Mouse (Mus musculus) brain, adult 2 months (tissue): ENCODE measurements at regions not wholly inside any gene's neighbourhood (a gene's known extent, or its start where the extent isn't known, plus 50 kb on each side); places are given as distances from the start of the nearest gene placed in this dataset.

Experiments used
- DNase-seq: peaks from one replicate; pipeline ENCODE4 v3.0.0; 2011; ENCODE audit warnings: low read depth, low spot score

DNA sequence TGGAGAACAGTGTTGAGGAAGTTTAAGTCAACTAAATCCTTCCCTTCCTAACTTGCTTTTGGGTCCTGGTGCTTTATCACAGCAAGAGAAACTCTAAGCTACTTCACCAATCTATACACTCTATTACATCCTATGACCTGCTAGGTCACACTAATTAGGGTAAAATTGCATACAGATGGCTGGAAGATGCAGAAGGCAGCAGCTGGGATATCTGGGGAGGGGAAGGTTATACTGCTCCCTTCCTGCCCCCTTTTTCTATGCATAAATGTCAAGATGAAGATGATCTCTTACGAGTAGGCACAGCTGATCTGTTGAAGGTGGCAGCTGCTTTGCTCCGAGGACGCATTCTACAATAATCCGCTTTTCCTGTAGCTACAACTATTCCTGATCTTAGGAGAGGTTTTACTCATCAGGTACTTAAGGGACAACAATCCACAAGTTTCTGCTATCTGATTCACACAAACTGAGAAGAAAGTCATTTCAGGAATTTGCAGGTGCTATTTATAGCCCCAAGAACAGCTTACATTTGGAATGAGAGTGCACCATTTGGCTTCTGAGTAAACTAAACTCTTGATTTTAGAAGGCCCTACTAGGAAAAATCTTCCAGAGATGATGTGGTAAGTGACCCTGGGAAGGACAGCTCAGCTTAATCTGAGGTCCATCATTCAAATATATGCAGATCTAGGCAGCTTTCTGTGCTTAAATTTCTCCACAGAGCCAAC lies 146.3 kb upstream of the Krr1 start:
- peak; percentile 50 for DNase-seq

DNA sequence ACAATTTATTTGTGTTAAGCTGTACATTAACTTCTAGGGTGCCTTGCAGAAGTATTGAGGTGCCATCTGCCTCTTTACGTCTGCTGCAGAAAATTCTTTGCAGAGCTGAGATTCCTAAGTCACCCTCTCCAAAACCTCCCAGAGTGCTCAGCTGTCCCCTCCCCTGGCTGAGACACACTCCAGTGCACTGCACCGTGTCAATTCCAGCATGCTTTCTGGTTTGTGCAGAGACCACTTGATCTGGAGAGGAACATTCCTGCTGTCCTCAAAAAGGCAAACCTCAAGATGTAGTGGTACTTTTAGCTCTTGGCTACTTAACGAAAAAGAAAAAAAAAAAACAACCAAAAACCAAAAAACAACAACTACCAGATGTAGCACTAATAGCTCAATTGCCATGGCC lies 145.2 kb upstream of the Krr1 start:
- no peak for DNase-seq

DNA sequence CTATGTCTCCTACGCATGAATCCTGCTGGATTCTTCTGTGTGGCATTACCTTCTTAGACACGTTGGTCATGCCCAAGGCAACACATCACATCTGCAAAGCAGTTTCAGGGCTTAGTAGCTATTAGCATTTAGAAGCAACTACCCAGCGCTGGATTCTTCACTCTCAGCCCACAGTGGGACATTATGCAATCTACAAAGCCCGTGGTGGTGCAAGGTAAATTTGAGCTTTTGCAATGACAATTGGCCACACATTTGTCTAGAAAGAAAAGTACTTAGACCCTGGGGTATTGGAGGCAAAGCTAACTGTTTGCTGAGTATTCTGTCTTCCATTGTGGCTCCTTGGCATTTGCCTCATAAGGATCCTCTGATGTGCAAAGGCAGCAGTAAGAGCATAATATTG lies 144.5 kb upstream of the Krr1 start:
- DNase-seq: no peak

GRCm38 (mm10) chr10:111828610-111829009 lies 143.9 kb upstream of the Krr1 start:
- no peak for DNase-seq

GRCm38 (mm10) chr10:111829291-111829690 lies 143.2 kb upstream of the Krr1 start:
- DNase-seq: no peak

- no peak for DNase-seq
These were observed 141.4 kb upstream of the Krr1 start for GRCm38 (mm10) chr10:111831105-111831504.

DNA sequence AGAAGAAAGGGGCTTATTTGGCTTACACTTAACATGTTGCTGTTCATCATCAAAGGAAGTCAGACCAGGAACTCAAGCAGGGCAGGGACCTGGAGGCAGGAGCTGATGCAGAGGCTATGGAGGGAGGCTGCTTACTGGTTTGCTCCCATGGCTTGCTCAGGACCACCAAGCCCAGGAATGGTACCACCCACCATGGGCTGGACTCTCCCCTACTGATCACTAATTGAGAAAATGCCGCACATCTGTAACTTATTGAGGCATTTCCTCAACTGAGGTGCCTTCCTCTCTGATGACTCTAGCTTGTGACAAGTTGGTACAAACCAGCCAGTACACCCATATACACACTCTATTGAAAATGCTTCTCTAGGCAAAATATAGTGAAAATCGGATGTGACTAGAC lies 138.9 kb upstream of the Krr1 start:
- no peak for DNase-seq

- no peak for DNase-seq
These were observed 138.2 kb upstream of the Krr1 start for GRCm38 (mm10) chr10:111834280-111834679.

DNA sequence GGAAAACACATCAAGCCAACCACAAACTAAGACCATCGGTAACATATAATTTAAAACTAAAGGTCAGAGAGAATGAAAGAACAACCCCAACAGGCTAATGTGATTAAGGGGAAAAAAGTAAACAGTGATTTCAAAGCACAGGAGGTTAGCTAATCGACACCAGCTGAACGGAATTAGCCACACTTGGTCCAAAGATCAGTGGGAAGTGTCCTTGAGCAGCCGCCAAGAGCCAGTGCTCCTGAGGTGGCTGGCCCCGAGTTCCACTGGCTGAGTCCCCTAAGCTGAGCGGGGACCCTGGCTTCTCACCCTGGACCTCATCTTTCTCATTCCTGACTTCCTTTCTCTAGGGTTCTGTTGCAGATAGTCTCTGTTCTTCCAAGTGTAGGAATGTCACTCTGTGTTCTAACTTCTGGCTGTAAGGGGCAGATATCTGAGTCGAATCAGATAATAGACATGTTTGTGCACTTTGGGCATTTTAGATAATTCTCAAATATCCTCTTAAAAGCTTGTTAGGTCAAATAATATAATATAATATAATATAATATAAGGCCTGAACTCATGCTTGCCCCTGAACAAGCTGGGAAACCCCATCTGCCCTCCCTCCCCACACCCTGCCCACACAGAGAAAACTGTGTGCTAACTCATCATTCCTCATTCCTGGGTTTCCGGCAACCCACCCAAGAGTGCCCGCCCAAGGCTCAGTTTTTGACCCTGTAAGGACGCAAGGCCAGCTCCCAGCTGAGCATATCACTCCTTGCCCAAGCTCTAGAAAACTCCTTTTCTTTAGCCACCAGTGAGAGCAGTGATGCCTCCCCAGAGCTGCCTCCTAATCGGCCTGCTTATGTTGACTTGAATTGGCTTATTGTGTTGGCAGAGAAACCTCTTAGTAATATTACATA lies 137.3 kb upstream of the Krr1 start:
- DNase-seq: no peak

DNA sequence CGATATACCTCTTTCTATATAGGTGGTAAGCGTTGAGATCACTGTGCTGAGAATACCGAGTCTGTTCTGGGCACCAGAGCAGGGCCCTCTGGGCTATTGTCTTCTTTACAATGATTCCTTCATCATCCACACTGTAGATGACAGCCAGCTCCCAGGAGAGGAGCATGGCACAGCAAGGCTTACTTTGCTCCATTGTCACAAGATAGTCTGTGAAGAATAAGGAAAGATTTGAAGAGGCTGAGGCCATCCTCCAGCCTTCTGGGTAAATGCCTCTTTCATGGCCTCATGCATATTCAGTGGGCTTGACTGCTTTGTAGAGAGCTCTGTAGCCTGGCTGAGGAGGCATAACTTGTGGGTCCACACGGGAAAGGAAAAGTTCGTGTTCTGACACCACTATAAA lies 136.3 kb upstream of the Krr1 start:
- DNase-seq: peak; percentile 31

DNA sequence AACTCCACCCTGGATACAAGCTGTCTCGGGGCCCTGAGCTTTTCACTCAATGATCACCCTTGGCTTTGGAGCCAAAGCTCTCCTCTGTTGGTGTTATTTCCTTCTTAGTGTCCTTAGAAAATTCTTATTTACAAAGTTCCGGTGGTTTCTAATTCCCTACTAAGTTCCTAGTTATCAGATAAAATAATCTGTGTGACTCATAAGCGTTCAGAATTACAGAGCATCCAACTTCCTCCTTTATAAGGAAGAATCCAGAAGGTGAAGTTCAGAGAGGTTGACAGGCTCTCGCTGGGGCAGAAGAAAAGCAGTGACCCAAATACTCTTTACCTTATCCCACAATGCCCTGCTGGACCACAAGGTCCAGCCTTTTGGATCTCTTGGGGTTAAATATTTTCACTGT lies 135.7 kb upstream of the Krr1 start:
- DNase-seq: no peak

GRCm38 (mm10) chr10:111842321-111842775 lies 130.1 kb upstream of the Krr1 start:
- no peak for DNase-seq

DNA sequence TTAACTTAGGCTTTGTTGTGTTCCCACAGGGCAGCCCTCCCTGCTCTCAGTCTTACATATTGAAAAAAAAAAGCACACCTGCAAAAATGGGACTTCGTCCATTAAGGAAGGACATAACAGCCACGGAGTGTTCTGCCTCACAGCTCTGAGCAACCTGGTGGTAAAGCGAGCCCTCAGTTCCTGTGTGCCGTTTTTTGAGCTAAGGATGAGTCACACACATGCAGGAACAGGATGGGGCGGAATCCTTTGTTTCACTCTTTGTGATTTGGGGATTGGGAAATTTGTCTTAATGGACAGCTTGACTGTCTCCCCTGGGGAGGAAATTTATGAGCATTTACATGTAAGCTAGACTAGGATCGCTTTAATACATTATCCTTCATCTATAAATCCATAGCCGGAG lies 129.6 kb upstream of the Krr1 start:
- peak; percentile 45 for DNase-seq

- no peak for DNase-seq
These were observed 129.2 kb upstream of the Krr1 start for GRCm38 (mm10) chr10:111843301-111843700.

DNA sequence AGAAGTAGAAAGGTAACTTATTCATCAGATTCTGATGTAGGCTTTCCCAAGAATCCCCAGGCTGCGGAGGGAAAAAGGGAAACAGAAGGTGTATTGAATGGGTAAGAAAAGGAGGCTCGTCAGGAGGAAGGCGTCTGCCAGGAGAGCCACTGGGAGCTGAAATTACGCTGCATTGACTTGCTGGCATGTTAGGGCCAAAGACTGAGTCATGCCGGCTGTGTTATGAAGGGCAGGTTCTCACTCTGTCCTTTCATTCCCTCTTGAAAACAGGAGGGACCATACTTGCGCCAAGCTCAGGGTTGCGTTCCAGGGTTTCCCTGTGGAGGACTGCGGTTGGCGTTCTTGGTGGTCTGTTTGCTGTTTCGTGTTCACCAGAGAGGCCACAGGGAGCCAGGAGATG lies 128.3 kb upstream of the Krr1 start:
- DNase-seq: peak; percentile 66

- no peak for DNase-seq
These were observed 126.5 kb upstream of the Krr1 start for GRCm38 (mm10) chr10:111845946-111846345.

DNA sequence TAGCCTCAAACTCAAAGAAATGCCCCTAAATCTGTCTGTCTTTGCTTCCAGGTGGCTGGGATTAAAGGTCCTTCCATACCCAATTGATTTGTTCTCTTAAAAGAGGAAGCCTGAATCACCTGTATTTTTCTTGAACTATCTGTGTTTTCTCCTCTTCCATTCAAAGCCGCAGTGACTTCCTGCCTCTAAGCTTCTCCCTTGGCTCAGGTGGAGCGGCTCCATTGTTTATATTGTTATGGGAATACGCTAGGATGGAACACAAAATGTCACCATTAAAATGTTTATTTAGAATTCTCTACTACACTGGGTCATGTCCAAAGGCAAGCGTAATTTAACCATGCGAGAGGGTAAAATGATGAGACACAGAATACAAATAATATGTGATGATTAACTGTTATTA lies 118.2 kb upstream of the Krr1 start:
- no peak for DNase-seq

DNA sequence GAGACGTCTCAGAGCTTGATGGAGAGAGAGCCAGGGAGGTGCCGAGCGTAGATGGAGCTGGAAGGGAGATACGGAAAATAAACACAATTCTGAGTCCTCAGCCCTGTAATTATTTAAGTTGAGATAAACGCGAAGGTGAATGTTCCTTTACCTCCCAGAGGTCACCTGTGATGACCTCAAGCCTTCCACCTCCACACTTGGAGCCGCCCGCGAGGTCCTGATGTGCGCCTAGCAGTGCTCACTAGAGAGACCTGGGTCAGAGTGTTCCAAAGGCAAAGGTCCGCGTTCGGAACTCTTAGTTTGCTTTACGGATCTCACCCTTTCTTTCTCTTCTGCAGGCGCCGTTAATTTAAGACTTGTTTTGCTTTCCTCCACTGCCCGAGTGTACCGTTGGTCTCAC lies 117.0 kb upstream of the Krr1 start:
- no peak for DNase-seq

DNA sequence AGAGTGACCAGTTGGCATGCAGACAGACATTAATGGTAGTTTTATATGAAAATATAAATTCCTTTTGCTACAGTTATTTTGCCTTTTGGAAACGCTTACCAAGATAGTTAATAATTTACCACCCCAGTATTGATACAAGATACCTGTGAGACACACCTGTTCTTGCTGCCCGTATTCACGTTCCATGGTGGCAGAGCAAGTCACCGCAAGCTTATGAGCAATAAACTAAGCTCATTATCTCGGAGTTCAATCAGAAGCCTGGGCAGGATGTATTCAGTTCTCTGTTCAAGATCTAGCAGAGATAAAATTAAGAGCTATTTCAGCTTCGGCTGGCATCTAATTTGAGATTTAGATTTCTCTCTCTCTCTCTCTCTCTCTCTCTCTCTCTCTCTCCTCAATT lies 114.1 kb upstream of the Krr1 start:
- DNase-seq: no peak

- DNase-seq: peak; percentile 43
These were observed 107.1 kb upstream of the Krr1 start for GRCm38 (mm10) chr10:111865286-111865830.

GRCm38 (mm10) chr10:111867102-111867501 lies 105.4 kb upstream of the Krr1 start:
- no peak for DNase-seq

DNA sequence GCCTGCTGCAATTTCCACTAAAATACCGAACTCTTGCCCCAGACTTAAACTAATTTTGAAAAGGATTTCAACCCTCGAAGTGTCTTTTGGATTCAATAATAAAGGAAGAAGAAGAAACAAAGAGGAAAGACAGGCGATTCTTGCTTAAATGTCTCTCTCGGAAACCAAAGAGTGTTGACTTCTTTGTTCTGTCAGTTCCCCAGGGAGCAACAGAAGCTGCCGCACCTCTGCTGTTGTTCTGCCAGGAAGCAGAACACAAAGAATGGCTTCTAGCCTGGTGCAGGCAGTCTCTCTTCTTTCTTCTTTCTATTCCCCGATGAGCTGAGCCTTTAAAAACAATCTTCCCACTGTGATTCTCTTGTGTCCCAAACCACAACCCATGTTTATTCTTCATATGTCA lies 104.9 kb upstream of the Krr1 start:
- peak; percentile 20 for DNase-seq

- no peak for DNase-seq
These were observed 92.1 kb upstream of the Krr1 start for GRCm38 (mm10) chr10:111880354-111880753.
